Comparison of ENCODE assay signal across 20 mouse cellular contexts in the genomic region with DNA sequence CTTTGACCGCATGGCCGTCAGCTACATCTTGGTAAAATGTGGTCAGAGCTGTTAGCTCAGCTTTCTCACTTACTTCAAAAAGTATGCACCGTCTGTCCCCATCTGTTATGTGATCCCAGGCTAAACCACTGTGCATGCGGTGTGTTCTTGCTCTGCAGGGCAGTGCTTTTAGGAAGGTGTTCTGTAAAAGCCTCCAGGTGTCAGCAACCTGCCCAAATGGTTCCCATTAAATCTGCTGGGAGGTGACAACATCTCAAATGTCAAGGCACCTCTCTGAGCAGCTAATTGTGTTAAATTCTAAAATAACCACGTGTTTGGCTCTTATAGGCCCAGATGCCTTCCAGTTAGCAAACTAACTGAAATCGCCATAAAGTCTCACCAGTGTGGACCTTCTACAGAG. TPM values are rescaled to one million over a fixed set of nuclear protein-coding genes. Genes with fewer than 3 reads are reported as not detected.
"Had no signal": no experiment of that assay in that cellular context is flagged by ENCODE, and none has a peak within 500 bp of the region (broad histone marks: within the 10 kb centered on the region; RNA-seq: fewer than 3 reads in every experiment).

No protein-coding gene starts in this region.

- H3K9ac ChIP-seq: liver, embryonic 13.5 days; liver, postnatal 0 days; lung, embryonic 15.5 days; midbrain, embryonic 12.5 days; neural tube, embryonic 15.5 days had no signal

- DNase-seq: kidney, adult 9 months; kidney, postnatal 4 days; liver; liver, embryonic 13.5 days; liver, postnatal 0 days; right cerebral cortex, adult 18-20 months; right cerebral cortex, postnatal 25 days; thymus, postnatal 4 days had no signal

- H3K27me3 ChIP-seq: liver, embryonic 13.5 days; lung, embryonic 15.5 days; midbrain, embryonic 12.5 days; neural tube, embryonic 15.5 days had no signal

- H3K4me3 ChIP-seq: liver, embryonic 13.5 days; lung, embryonic 15.5 days; midbrain, embryonic 12.5 days; neural tube, embryonic 15.5 days had no signal

- H3K36me3 ChIP-seq: liver, embryonic 13.5 days; lung, embryonic 15.5 days; midbrain, embryonic 12.5 days; neural tube, embryonic 15.5 days had no signal

- H3K9me3 ChIP-seq: liver, embryonic 13.5 days; lung, embryonic 15.5 days; midbrain, embryonic 12.5 days; neural tube, embryonic 15.5 days had no signal

- H3K27ac ChIP-seq: kidney, postnatal 0 days; liver, embryonic 13.5 days; lung, embryonic 15.5 days; midbrain, embryonic 12.5 days; neural tube, embryonic 15.5 days; stomach, postnatal 0 days had no signal

- ATAC-seq: liver, postnatal 0 days had no signal

- H3K4me1 ChIP-seq: liver, embryonic 13.5 days; lung, embryonic 15.5 days; neural tube, embryonic 15.5 days had no signal

- H3K4me2 ChIP-seq: liver, embryonic 13.5 days; lung, embryonic 15.5 days; midbrain, embryonic 12.5 days; neural tube, embryonic 15.5 days had no signal

RNA-seq across cellular contexts. Expression of gene Gm21954, which starts 1.1 kb away (rescaled TPM):
- total RNA-seq: layer of hippocampus, adult 8-10 months; layer of hippocampus, postnatal 25 days; left cerebral cortex, adult 8-10 months; left cerebral cortex, postnatal 36 days; megakaryocyte-erythroid progenitor cell, adult 5-6 weeks; midbrain, postnatal 0 days had no signal
- polyA plus RNA-seq: kidney, postnatal 0 days; liver, embryonic 13.5 days; liver, postnatal 0 days; lung, embryonic 15.5 days; midbrain, embryonic 12.5 days; midbrain, postnatal 0 days; neural tube, embryonic 11.5 days; neural tube, embryonic 15.5 days; stomach, postnatal 0 days had no signal
